Mouse (Mus musculus): ENCODE results near the gene Gm14496. TPM values are rescaled to one million over a fixed set of nuclear protein-coding genes. Genes with fewer than 3 reads are reported as not detected.

Gm14496 gene
- polyA plus RNA-seq (2012; rRNA removed; ENCODE audit: low replicate concordance), result not detected in 2 replicates

DNA sequence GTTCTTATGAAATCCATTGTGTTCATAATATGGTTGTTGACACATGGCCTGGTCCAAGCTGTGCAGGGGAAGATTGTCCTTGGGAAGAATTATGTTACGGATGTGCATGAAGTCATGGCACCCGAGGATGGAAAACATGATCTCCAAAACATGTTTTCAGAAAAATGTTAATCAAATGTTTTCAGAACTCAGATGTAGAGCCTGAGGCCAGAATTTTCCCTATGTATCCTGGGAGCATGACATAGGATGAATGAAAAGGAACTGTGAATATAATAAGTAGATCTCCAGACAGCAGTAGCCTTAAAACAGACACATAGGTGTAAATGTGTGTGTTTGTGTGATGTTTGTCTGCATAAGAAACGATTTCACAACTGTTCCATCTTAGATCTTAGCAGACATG lies at the start of gene Gm14496:
TSS of gene Gm14496 (plus strand) at position 301 of the 400 bp plus-strand sequence.

Other genes with a start within 250 kb of the Gm14496 start
- gene Myt1, start 227.8 kb upstream of the Gm14496 start, polyA plus RNA-seq (2012; rRNA removed; ENCODE audit: low replicate concordance), result not detected in 2 replicates
- gene Pcmtd2, start 153.3 kb upstream of the Gm14496 start, polyA plus RNA-seq (2012; rRNA removed; ENCODE audit: low replicate concordance), result 18.1 and 28.3 TPM in 2 replicates
- gene Polr3k, start 126.8 kb upstream of the Gm14496 start, polyA plus RNA-seq (2012; rRNA removed; ENCODE audit: low replicate concordance), result 2.1 and 4.4 TPM in 2 replicates